Mouse (Mus musculus) CH12.LX (cell line): Measurements from ENCODE around the gene Chit1.
A peak's percentile ranks its signal among the peaks of the same experiment; 100 is the strongest.

ENCODE experiments used
- BHLHE40 ChIP-seq: IDR thresholded peaks from 2 replicates; pipeline ENCODE4 v1.6.1; 2011; ENCODE audit warnings: mild to moderate bottlenecking, low read depth, low read length, improper control_type of control experiment
- CTCF ChIP-seq, 2 experiments: IDR thresholded peaks in 1 of 2; conservative IDR thresholded peaks in 1 of 2; 2 replicates each; pipeline ENCODE4 v1.5.1; 2011 to 2012; ENCODE audit warnings: low read depth in 2 of 2, low read length in 2 of 2, improper control_type of control experiment in 1 of 2, inconsistent platforms in 1 of 2, mild to moderate bottlenecking in 1 of 2, moderate library complexity in 1 of 2
- ELF1 ChIP-seq: IDR thresholded peaks from 2 replicates; pipeline ENCODE4 v1.6.1; 2014; ENCODE audit warnings: low read depth, mild to moderate bottlenecking, inconsistent platforms, low read length, improper control_type of control experiment
- POLR2A ChIP-seq: IDR thresholded peaks from 2 replicates; pipeline ENCODE4 v1.6.1; 2011; ENCODE audit warnings: low read depth, mild to moderate bottlenecking, improper control_type of control experiment, low read length
- TCF12 ChIP-seq: IDR thresholded peaks from 2 replicates; pipeline ENCODE4 v1.6.1; 2014; ENCODE audit warnings: low read depth, mild to moderate bottlenecking, inconsistent platforms, low read length, improper control_type of control experiment

DNA sequence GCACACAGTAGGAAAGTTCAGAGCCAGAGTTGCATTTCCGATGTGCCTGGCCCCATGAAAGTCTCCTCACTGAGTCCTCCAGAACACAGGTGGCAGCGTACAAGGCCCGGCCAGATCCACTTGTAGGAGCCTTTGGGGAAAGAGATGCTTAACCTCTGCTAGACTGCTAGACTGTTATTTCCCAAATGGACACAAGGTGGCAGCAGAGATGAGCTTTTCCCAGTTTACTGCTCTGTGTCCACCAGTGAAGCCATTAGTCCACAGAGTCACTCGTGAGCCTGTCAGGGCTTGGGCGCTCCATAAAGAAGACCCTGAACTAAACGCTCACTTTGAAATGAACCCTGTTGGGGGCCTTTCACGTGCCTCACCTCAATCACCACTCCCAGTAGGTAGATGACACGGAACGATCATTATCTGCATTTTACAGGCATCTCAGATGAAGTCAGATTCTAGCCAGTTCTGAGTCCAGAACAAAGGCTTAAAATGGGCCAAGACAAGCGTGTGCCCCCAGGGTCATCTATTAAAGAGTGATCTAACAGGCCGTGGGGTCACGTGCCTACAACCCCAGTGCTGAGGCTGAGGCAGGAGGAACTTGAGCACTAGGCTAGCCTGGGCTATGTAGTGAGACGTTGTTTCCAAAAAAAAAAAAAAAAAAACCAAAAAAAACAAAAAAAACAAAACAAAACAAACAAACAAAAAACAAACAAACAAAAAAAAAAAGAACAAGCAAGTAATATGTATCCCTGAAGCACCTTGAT is 40.8 kb downstream of the Chit1 start:
- TF ChIP-seq CTCF (conservative IDR thresholded peaks at IDR 0.05 in 1 of 2, IDR thresholded peaks at IDR 0.05 in 1 of 2; ENCODE audit: low read depth in 2 of 2, low read length in 2 of 2) (peak; percentile 95), TCF12 (no peak), POLR2A (no peak), BHLHE40 (no peak), ELF1 (no peak)
